Mouse (Mus musculus) ovary, postnatal 14 days (tissue): ENCODE data around the gene Gm10961.

Source experiments
- DNase-seq: peaks from one replicate; pipeline ENCODE4 v3.0.0; 2022; ENCODE audit warnings: low spot score

The Gm10961 gene

GRCm38 (mm10) chr3:107630682-107631522, at the start of gene Gm10961:
TSS of gene Gm10961 (plus strand) at chr3:107631322.
- peak; percentile 35 for DNase-seq

- DNase-seq: no peak
Measured at GRCm38 (mm10) chr3:107582130-107582874, 48.8 kb upstream of the Gm10961 start.

GRCm38 (mm10) chr3:107582875-107583767, 48.0 kb upstream of the Gm10961 start:
- peak; percentile 20 for DNase-seq

GRCm38 (mm10) chr3:107583893-107584292, 47.2 kb upstream of the Gm10961 start:
- no peak for DNase-seq

- no peak for DNase-seq
Measured at GRCm38 (mm10) chr3:107586504-107586903, 44.6 kb upstream of the Gm10961 start.

- DNase-seq: no peak
Measured at GRCm38 (mm10) chr3:107591612-107592011, 39.5 kb upstream of the Gm10961 start.

GRCm38 (mm10) chr3:107593632-107594031, 37.5 kb upstream of the Gm10961 start:
- DNase-seq: no peak

- DNase-seq: no peak
Measured at GRCm38 (mm10) chr3:107594662-107595263, 36.4 kb upstream of the Gm10961 start, which contains the start of gene Alx3. TSS of gene Alx3 (plus strand) at chr3:107595031.

- DNase-seq: no peak
Measured at GRCm38 (mm10) chr3:107595264-107595937, 35.7 kb upstream of the Gm10961 start.

- no peak for DNase-seq
Measured at GRCm38 (mm10) chr3:107595938-107596461, 35.1 kb upstream of the Gm10961 start.

GRCm38 (mm10) chr3:107596559-107596958, 34.6 kb upstream of the Gm10961 start:
- DNase-seq: peak; percentile 11

GRCm38 (mm10) chr3:107597134-107597533, 34.0 kb upstream of the Gm10961 start:
- no peak for DNase-seq

GRCm38 (mm10) chr3:107597586-107598389, 33.3 kb upstream of the Gm10961 start:
- DNase-seq: no peak

- DNase-seq: no peak
Measured at GRCm38 (mm10) chr3:107600127-107600526, 31.0 kb upstream of the Gm10961 start.

GRCm38 (mm10) chr3:107605304-107605703, 25.8 kb upstream of the Gm10961 start:
- DNase-seq: peak; percentile 45

- DNase-seq: no peak
Measured at GRCm38 (mm10) chr3:107607221-107607620, 23.9 kb upstream of the Gm10961 start.

- no peak for DNase-seq
Measured at GRCm38 (mm10) chr3:107608808-107609207, 22.3 kb upstream of the Gm10961 start.

GRCm38 (mm10) chr3:107609376-107609775, 21.7 kb upstream of the Gm10961 start:
- no peak for DNase-seq

GRCm38 (mm10) chr3:107611394-107611793, 19.7 kb upstream of the Gm10961 start:
- no peak for DNase-seq
